Mouse (Mus musculus) heart, embryonic 15.5 days (tissue): Measurements from ENCODE around the gene Ikzf2. TPM values are rescaled to one million over a fixed set of nuclear protein-coding genes. Genes with fewer than 3 reads are reported as not detected.

Experiments
- ATAC-seq: fragments of 200-750 bp; cut with Nextera tagmentation; replicated peaks from 2 replicates; pipeline ENCODE4 v1.8.0; 2017; ENCODE audit warnings: low read depth, moderate TSS enrichment; ENCODE audit not compliant: insufficient number of reproducible peaks, insufficient read depth, low FRiP score
- H3K27ac ChIP-seq: fragments of 300-500 bp; sonication (generic); 2 replicates; pipeline ENCODE4 v1.5.1; 2015; ENCODE audit warnings: mild to moderate bottlenecking, inconsistent platforms
- H3K27me3 ChIP-seq: fragments of 300-500 bp; sonication (generic); 2 replicates; pipeline ENCODE4 v1.6.1; 2015; ENCODE audit warnings: inconsistent platforms
- H3K36me3 ChIP-seq: fragments of 300-500 bp; sonication (generic); 2 replicates; pipeline ENCODE4 v1.6.1; 2015; ENCODE audit warnings: mild to moderate bottlenecking, inconsistent platforms
- H3K4me1 ChIP-seq: fragments of 300-500 bp; sonication (generic); replicated peaks from 2 replicates; pipeline ENCODE4 v1.6.1; 2015; ENCODE audit warnings: inconsistent platforms
- H3K4me2 ChIP-seq: fragments of 300-500 bp; sonication (generic); 2 replicates; pipeline ENCODE4 v1.6.1; 2015; ENCODE audit warnings: inconsistent platforms, mild to moderate bottlenecking, moderate library complexity
- H3K4me3 ChIP-seq: fragments of 300-500 bp; sonication (generic); 2 replicates; pipeline ENCODE4 v1.5.1; 2015; ENCODE audit warnings: mild to moderate bottlenecking, inconsistent platforms
- H3K9ac ChIP-seq: fragments of 300-500 bp; sonication (generic); 2 replicates; pipeline ENCODE4 v1.6.1; 2015; ENCODE audit warnings: mild to moderate bottlenecking, inconsistent platforms
- H3K9me3 ChIP-seq: fragments of 300-500 bp; sonication (generic); replicated peaks from 2 replicates; pipeline ENCODE4 v1.6.1; 2016; ENCODE audit warnings: inconsistent platforms
- WGBS: fragments of 180-500 bp; shearing (Covaris S2); methylation state at CpG from one replicate; pipeline ENCODE4 v1.1.7; 2015; ENCODE audit warnings: mixed read lengths; 5-methylcytosine and 5-hydroxymethylcytosine counted together
- polyA plus RNA-seq: library from polyadenylated mRNA; unstranded; fragments of >200 nt; fragmentation: Nextera tagmentation; extraction: Ambion mirVana; gene quantifications from 2 replicates; pipeline ENCODE4 v1.2.1, GENCODE M21; 2015

The Ikzf2 gene
- polyA plus RNA-seq, 1 experiment from 2014 or later, result 2.3 TPM

- Histone ChIP-seq H3K4me3 (no peak overlapping the region), H3K4me2 (no peak overlapping the region), H3K36me3 (no peaks in the 10 kb centered on the region), H3K4me1 (no peaks in the 10 kb centered on the region), H3K27me3 (no peaks in the 10 kb centered on the region), H3K27ac (no peak overlapping the region), H3K9ac (no peak overlapping the region), H3K9me3 (no peaks in the 10 kb centered on the region)
- 64% methylated on average over 6 of the region's 6 CpGs for WGBS
- ATAC-seq, result no peak
Measured at GRCm38 (mm10) chr1:69630508-69630907, 56.5 kb downstream of the Ikzf2 start.

- no peak overlapping the region for H3K4me2 ChIP-seq
- 76% methylated on average over 8 of the region's 8 CpGs for WGBS
Measured at GRCm38 (mm10) chr1:69629513-69629912, 57.5 kb downstream of the Ikzf2 start.

GRCm38 (mm10) chr1:69612076-69612475 is 75.0 kb downstream of the Ikzf2 start:
- no peak overlapping the region for H3K4me3 ChIP-seq
- 92% methylated on average over 5 of the region's 5 CpGs for WGBS
- no peaks in the 10 kb centered on the region for H3K27me3 ChIP-seq
- H3K36me3 ChIP-seq, result no peaks in the 10 kb centered on the region
- H3K9me3 ChIP-seq, result no peaks in the 10 kb centered on the region
- H3K9ac ChIP-seq, result no peak overlapping the region
- no peak overlapping the region for H3K27ac ChIP-seq
- no peak for ATAC-seq
- H3K4me1 ChIP-seq, result peaks cover 11% of the 10 kb centered on the region
- H3K4me2 ChIP-seq, result no peak overlapping the region

More at GRCm38 (mm10) chr1:69629513-69629912, 57.5 kb downstream of the Ikzf2 start:
- Histone ChIP-seq H3K4me3 (no peak overlapping the region), H3K27ac (no peak overlapping the region), H3K9ac (no peak overlapping the region), H3K4me1 (no peaks in the 10 kb centered on the region), H3K36me3 (no peaks in the 10 kb centered on the region), H3K27me3 (no peaks in the 10 kb centered on the region), H3K9me3 (no peaks in the 10 kb centered on the region)
- ATAC-seq, result no peak

- H3K9ac ChIP-seq, result no peak overlapping the region
- peaks cover 11% of the 10 kb centered on the region for H3K4me1 ChIP-seq
- H3K27me3 ChIP-seq, result no peaks in the 10 kb centered on the region
- ATAC-seq, result 0 out of 2 replicates have a peak, but pooled peaks have one; percentile 53
- no peak overlapping the region for H3K27ac ChIP-seq
- no peak overlapping the region for H3K4me2 ChIP-seq
- no peaks in the 10 kb centered on the region for H3K9me3 ChIP-seq
- H3K4me3 ChIP-seq, result no peak overlapping the region
- 52% methylated on average over 4 of the region's 4 CpGs for WGBS
- no peaks in the 10 kb centered on the region for H3K36me3 ChIP-seq
Measured at GRCm38 (mm10) chr1:69611204-69611725, 75.8 kb downstream of the Ikzf2 start.

GRCm38 (mm10) chr1:69610791-69611190 is 76.3 kb downstream of the Ikzf2 start:
- H3K4me2 ChIP-seq, result no peak overlapping the region
- 56% methylated on average over 7 of the region's 7 CpGs for WGBS
- no peak overlapping the region for H3K9ac ChIP-seq
- no peak for ATAC-seq
- no peaks in the 10 kb centered on the region for H3K27me3 ChIP-seq
- H3K4me1 ChIP-seq, result peaks cover 11% of the 10 kb centered on the region
- H3K4me3 ChIP-seq, result no peak overlapping the region
- H3K27ac ChIP-seq, result no peak overlapping the region
- no peaks in the 10 kb centered on the region for H3K36me3 ChIP-seq
- H3K9me3 ChIP-seq, result no peaks in the 10 kb centered on the region

GRCm38 (mm10) chr1:69608846-69609245 is 78.2 kb downstream of the Ikzf2 start:
- 64% methylated on average over 5 of the region's 5 CpGs for WGBS
- Histone ChIP-seq H3K27ac (no peak overlapping the region), H3K9me3 (no peaks in the 10 kb centered on the region), H3K36me3 (no peaks in the 10 kb centered on the region), H3K4me2 (no peak overlapping the region), H3K4me3 (no peak overlapping the region), H3K4me1 (peaks cover 14% of the 10 kb centered on the region), H3K27me3 (no peaks in the 10 kb centered on the region), H3K9ac (no peak overlapping the region)
- ATAC-seq, result no peak

GRCm38 (mm10) chr1:69606844-69607243 is 80.2 kb downstream of the Ikzf2 start:
- H3K36me3 ChIP-seq, result no peaks in the 10 kb centered on the region
- no peak overlapping the region for H3K27ac ChIP-seq
- no peaks in the 10 kb centered on the region for H3K27me3 ChIP-seq
- H3K4me1 ChIP-seq, result peaks cover 14% of the 10 kb centered on the region
- ATAC-seq, result no peak
- no peak overlapping the region for H3K4me3 ChIP-seq
- WGBS, result 75% methylated on average over 1 of the region's 1 CpGs
- no peak overlapping the region for H3K9ac ChIP-seq
- H3K4me2 ChIP-seq, result no peak overlapping the region
- no peaks in the 10 kb centered on the region for H3K9me3 ChIP-seq

- ATAC-seq, result no peak
- H3K4me1 ChIP-seq, result peaks cover 3% of the 10 kb centered on the region; the same call in 1 of the 2 replicates
- no peaks in the 10 kb centered on the region for H3K36me3 ChIP-seq
- WGBS, result 19% methylated on average over 3 of the region's 3 CpGs
- H3K4me2 ChIP-seq, result no peak overlapping the region
- no peaks in the 10 kb centered on the region for H3K27me3 ChIP-seq
- no peak overlapping the region for H3K27ac ChIP-seq
- H3K9ac ChIP-seq, result no peak overlapping the region
- H3K9me3 ChIP-seq, result no peaks in the 10 kb centered on the region
- no peak overlapping the region for H3K4me3 ChIP-seq
Measured at GRCm38 (mm10) chr1:69604213-69604612, 82.8 kb downstream of the Ikzf2 start.

- Histone ChIP-seq H3K36me3 (no peaks in the 10 kb centered on the region), H3K27me3 (no peaks in the 10 kb centered on the region), H3K9ac (no peak overlapping the region), H3K27ac (no peak overlapping the region), H3K4me3 (no peak overlapping the region), H3K4me1 (peaks cover 3% of the 10 kb centered on the region; the same call in 1 of the 2 replicates), H3K9me3 (no peaks in the 10 kb centered on the region), H3K4me2 (no peak overlapping the region)
- WGBS, result 20% methylated on average over 1 of the region's 1 CpGs
- ATAC-seq, result no peak
Measured at GRCm38 (mm10) chr1:69600954-69601353, 86.1 kb downstream of the Ikzf2 start.

- no peak overlapping the region for H3K4me3 ChIP-seq
- H3K27ac ChIP-seq, result no peak overlapping the region
- no peak overlapping the region for H3K4me2 ChIP-seq
- 84% methylated on average over 12 of the region's 12 CpGs for WGBS
- no peak overlapping the region for H3K9ac ChIP-seq
- no peaks in the 10 kb centered on the region for H3K36me3 ChIP-seq
- no peak for ATAC-seq
- H3K27me3 ChIP-seq, result no peaks in the 10 kb centered on the region
- H3K4me1 ChIP-seq, result peaks cover 3% of the 10 kb centered on the region; the same call in 1 of the 2 replicates
- H3K9me3 ChIP-seq, result no peaks in the 10 kb centered on the region
Measured at GRCm38 (mm10) chr1:69599074-69599772, 87.8 kb downstream of the Ikzf2 start.

GRCm38 (mm10) chr1:69591889-69592288 is 95.2 kb downstream of the Ikzf2 start:
- H3K9me3 ChIP-seq, result no peaks in the 10 kb centered on the region
- no peaks in the 10 kb centered on the region for H3K36me3 ChIP-seq
- no peaks in the 10 kb centered on the region for H3K27me3 ChIP-seq
- no peak for ATAC-seq
- H3K4me3 ChIP-seq, result no peak overlapping the region
- H3K27ac ChIP-seq, result no peak overlapping the region
- no peak overlapping the region for H3K9ac ChIP-seq
- peaks cover 10% of the 10 kb centered on the region; the same call in 1 of the 2 replicates for H3K4me1 ChIP-seq
- WGBS, result 45% methylated on average over 6 of the region's 6 CpGs
- peak overlapping the region; percentile 17; the same call in 1 of the 2 replicates for H3K4me2 ChIP-seq

GRCm38 (mm10) chr1:69591328-69591801 is 95.7 kb downstream of the Ikzf2 start:
- no peak overlapping the region for H3K27ac ChIP-seq

More at GRCm38 (mm10) chr1:69591328-69591801, 95.7 kb downstream of the Ikzf2 start:
- H3K9me3 ChIP-seq, result no peaks in the 10 kb centered on the region
- H3K4me3 ChIP-seq, result no peak overlapping the region
- 43% methylated on average over 7 of the region's 7 CpGs for WGBS
- no peaks in the 10 kb centered on the region for H3K27me3 ChIP-seq
- H3K4me2 ChIP-seq, result peak overlapping the region; percentile 17; the same call in 1 of the 2 replicates
- no peak overlapping the region for H3K9ac ChIP-seq
- peaks cover 10% of the 10 kb centered on the region; the same call in 1 of the 2 replicates for H3K4me1 ChIP-seq
- no peak for ATAC-seq
- no peaks in the 10 kb centered on the region for H3K36me3 ChIP-seq
